Mouse (Mus musculus) ES-E14 (cell line): ENCODE measurements around the gene Fndc10.

Source experiments
- HCFC1 ChIP-seq: IDR thresholded peaks from 2 replicates; pipeline ENCODE4 v1.6.1; 2012; ENCODE audit warnings: low read length, inconsistent platforms, borderline replicate concordance; ENCODE audit not compliant: insufficient read depth
- ZNF384 ChIP-seq: IDR thresholded peaks from 2 replicates; pipeline ENCODE4 v1.6.1; 2012; ENCODE audit warnings: low read depth, low read length, inconsistent platforms

GRCm38 (mm10) chr4:155734350-155734941 is 40.3 kb downstream of the Fndc10 start, which contains the start of gene Tmem240:
- TF ChIP-seq ZNF384: no peak
- TF ChIP-seq HCFC1: no peak
